Mouse (Mus musculus) heart, adult 2 months (tissue): Measurements from ENCODE around the gene Wdr92. TPM values are rescaled to one million over a fixed set of nuclear protein-coding genes. Genes with fewer than 3 reads are reported as not detected.
A peak's percentile ranks its signal among the peaks of the same experiment; 100 is the strongest.

Experiments used
- DNase-seq, 2 experiments: peaks; one replicate each; pipeline ENCODE4 v3.0.0; 2021
- H3K27ac ChIP-seq: fragments of 200-600 bp; 2 replicates; pipeline ENCODE4 v1.8.1; 2022
- H3K27me3 ChIP-seq: fragments of 200-500 bp; 2 replicates; pipeline ENCODE4 v1.6.1; 2012; ENCODE audit warnings: mild to moderate bottlenecking, low read length, inconsistent platforms, mixed read lengths; ENCODE audit not compliant: control insufficient read depth, insufficient read depth
- H3K36me3 ChIP-seq: fragments of 200-500 bp; 2 replicates; pipeline ENCODE4 v1.6.1; 2012; ENCODE audit warnings: low read length, inconsistent platforms; ENCODE audit not compliant: control insufficient read depth, insufficient read depth
- H3K4me1 ChIP-seq: fragments of 200-500 bp; 2 replicates; pipeline ENCODE4 v1.6.1; 2011; ENCODE audit warnings: low read length; ENCODE audit not compliant: control insufficient read depth, insufficient read depth
- H3K4me3 ChIP-seq: fragments of 200-600 bp; 2 replicates; pipeline ENCODE4 v1.8.1; 2022
- H3K79me2 ChIP-seq: fragments of 200-500 bp; replicated peaks from 2 replicates; pipeline ENCODE4 v1.6.1; 2012; ENCODE audit warnings: mild to moderate bottlenecking, inconsistent platforms, low read length, moderate library complexity, mixed read lengths; ENCODE audit not compliant: control insufficient read depth, insufficient read depth
- H3K9ac ChIP-seq: fragments of 200-500 bp; 2 replicates; pipeline ENCODE4 v1.6.1; 2012; ENCODE audit warnings: low read depth, mild to moderate bottlenecking, control low read depth, inconsistent platforms, low read length, mixed read lengths
- CTCF ChIP-seq: fragments of 200-600 bp; IDR thresholded peaks from 2 replicates; pipeline ENCODE4 v1.8.1; 2022; ENCODE audit warnings: antibody characterized with exemption, mild to moderate bottlenecking, moderate library complexity
- EP300 ChIP-seq: fragments of 200-500 bp; IDR thresholded peaks from 2 replicates; pipeline ENCODE4 v1.6.1; 2011; ENCODE audit warnings: low read depth, low read length, control low read depth; ENCODE audit not compliant: insufficient read depth
- POLR2A ChIP-seq: fragments of 200-500 bp; IDR thresholded peaks from 2 replicates; pipeline ENCODE4 v1.6.1; 2011; ENCODE audit warnings: mild to moderate bottlenecking, low read depth, low read length, control low read depth; ENCODE audit not compliant: insufficient read depth
- WGBS: fragments of 180-500 bp; shearing (Covaris S2); methylation state at CpG from one replicate; pipeline ENCODE4 v1.1.7; 2018; 5-methylcytosine and 5-hydroxymethylcytosine counted together
- intact Hi-C: fragments of 180-260 bp; cut with DNase I; formaldehyde crosslinking; loops from one replicate; pipeline ENCODE4 v1.15.1; 2025
- polyA plus RNA-seq: library from polyadenylated mRNA; depleted of rRNA; stranded (reverse); fragments of >200 nt; gene quantifications from 2 replicates; pipeline ENCODE4 v1.2.3, GENCODE M21; 2012
- total RNA-seq, 2 experiments: library from RNA; stranded (reverse); gene quantifications; 2 replicates each; pipeline ENCODE4 v1.2.3; 2021

The Wdr92 gene
- total and polyA plus RNA-seq, 3 experiments = 7.8 to 11.4 (median 11.0) TPM

GRCm38 (mm10) chr11:17176638-17177037 lies 5.3 kb upstream of the Wdr92 start:
- WGBS = 100% methylated on average over 1 of the region's 1 CpGs
- TF ChIP-seq CTCF (no peak), EP300 (no peak)
- Histone ChIP-seq H3K4me1 (peaks cover 3% of the 10 kb centered on the region; the same call in 1 of the 2 replicates), H3K27ac (no peak overlapping the region), H3K36me3 (0 out of 2 replicates have a peak, but pooled peaks cover 2% of the 10 kb centered on the region), H3K27me3 (no peaks in the 10 kb centered on the region), H3K9ac (no peak overlapping the region), H3K4me3 (no peak overlapping the region), H3K79me2 (peaks cover 7% of the 10 kb centered on the region)
- intact Hi-C loops = no loop called here
- no peak for DNase-seq

- Histone ChIP-seq H3K4me1 (peaks cover 2% of the 10 kb centered on the region), H3K9ac (no peak overlapping the region), H3K79me2 (peaks cover 3% of the 10 kb centered on the region), H3K27me3 (no peaks in the 10 kb centered on the region), H3K36me3 (peaks cover 5% of the 10 kb centered on the region), H3K4me3 (no peak overlapping the region), H3K27ac (no peak overlapping the region)
- no peak for DNase-seq
- intact Hi-C loops = no loop called here
- 59% methylated on average over 3 of the region's 3 CpGs for WGBS
- TF ChIP-seq CTCF (no peak), EP300 (no peak), POLR2A (no peak)
Measured at GRCm38 (mm10) chr11:17180753-17181152, 1.2 kb upstream of the Wdr92 start.

GRCm38 (mm10) chr11:17183165-17183564 lies 1.3 kb downstream of the Wdr92 start:
- Histone ChIP-seq H3K27me3 (no peaks in the 10 kb centered on the region), H3K36me3 (peaks cover 5% of the 10 kb centered on the region), H3K4me3 (no peak overlapping the region), H3K79me2 (peaks cover 3% of the 10 kb centered on the region; the same call in 1 of the 2 replicates), H3K9ac (no peak overlapping the region), H3K4me1 (peaks cover 2% of the 10 kb centered on the region), H3K27ac (no peak overlapping the region)
- TF ChIP-seq CTCF (no peak), EP300 (no peak), POLR2A (no peak)
- intact Hi-C loops = no loop called here
- 92% methylated on average over 2 of the region's 2 CpGs for WGBS
- no peak for DNase-seq

GRCm38 (mm10) chr11:17187649-17188048 lies 5.7 kb downstream of the Wdr92 start:
- no peak for DNase-seq
- Histone ChIP-seq H3K27ac (no peak overlapping the region), H3K36me3 (peaks cover 3% of the 10 kb centered on the region), H3K79me2 (peaks cover 2% of the 10 kb centered on the region), H3K4me1 (no peaks in the 10 kb centered on the region; the same call in 1 of the 2 replicates), H3K4me3 (no peak overlapping the region), H3K9ac (no peak overlapping the region), H3K27me3 (no peaks in the 10 kb centered on the region)
- TF ChIP-seq CTCF (no peak), EP300 (no peak)
- intact Hi-C loops = no loop called here
- WGBS = 82% methylated on average over 3 of the region's 3 CpGs

GRCm38 (mm10) chr11:17188786-17189185 lies 6.9 kb downstream of the Wdr92 start:
- 96% methylated on average over 3 of the region's 3 CpGs for WGBS
- H3K79me2 ChIP-seq = peaks cover 2% of the 10 kb centered on the region; the same call in 1 of the 2 replicates

GRCm38 (mm10) chr11:17192151-17192844 lies 10.4 kb downstream of the Wdr92 start:
- H3K4me1 ChIP-seq = no peaks in the 10 kb centered on the region
- no peak overlapping the region for H3K9ac ChIP-seq
- no peaks in the 10 kb centered on the region; the same call in 1 of the 2 replicates for H3K36me3 ChIP-seq
- H3K27ac ChIP-seq = no peak overlapping the region
- no peak overlapping the region for H3K4me3 ChIP-seq
- 67% methylated on average over 9 of the region's 9 CpGs for WGBS
- H3K27me3 ChIP-seq = no peaks in the 10 kb centered on the region
- no peak for DNase-seq
- no peak for TF ChIP-seq POLR2A
- no peak for TF ChIP-seq EP300
- TF ChIP-seq CTCF = 0 out of 2 replicates have a peak, but pooled peaks have one; percentile 9
- no peaks in the 10 kb centered on the region; the same call in 1 of the 2 replicates for H3K79me2 ChIP-seq
- intact Hi-C loops = no loop called here

More at GRCm38 (mm10) chr11:17188786-17189185, 6.9 kb downstream of the Wdr92 start:
- no peaks in the 10 kb centered on the region for H3K36me3 ChIP-seq
- no peak overlapping the region for H3K27ac ChIP-seq
- intact Hi-C loops = no loop called here
- H3K9ac ChIP-seq = no peak overlapping the region
- no peak overlapping the region for H3K4me3 ChIP-seq
- no peaks in the 10 kb centered on the region for H3K27me3 ChIP-seq
- no peak for DNase-seq
- no peaks in the 10 kb centered on the region for H3K4me1 ChIP-seq
- TF ChIP-seq CTCF = no peak
- no peak for TF ChIP-seq POLR2A
- TF ChIP-seq EP300 = no peak
